Mouse (Mus musculus): Measurements from ENCODE around the gene Mypn. TPM values are rescaled to one million over a fixed set of nuclear protein-coding genes. Genes with fewer than 3 reads are reported as not detected.
A peak's percentile ranks its signal among the peaks of the same experiment; 100 is the strongest.

Mypn gene
- polyA plus RNA-seq, 1 experiment from 2014 or later: 6.3 TPM

DNA sequence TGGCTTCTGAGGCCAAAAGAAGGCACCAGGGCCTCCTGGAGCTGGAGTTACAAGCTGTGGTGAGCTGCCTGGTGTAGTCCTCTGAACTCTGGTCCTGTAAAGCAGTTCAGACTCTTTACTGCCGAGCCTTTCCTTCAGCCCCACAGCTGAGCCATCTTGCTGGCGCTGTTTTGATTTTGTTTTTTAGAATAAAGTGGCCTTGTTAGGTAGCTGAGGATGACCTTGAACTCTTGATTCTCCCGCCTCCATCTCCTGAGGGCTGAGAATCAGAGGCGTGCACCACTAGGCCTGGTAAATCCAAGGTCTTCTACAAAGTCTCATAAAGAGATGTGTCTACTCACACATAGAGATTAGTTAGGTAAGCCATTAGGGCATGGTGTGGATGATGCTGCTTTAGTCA, 49.0 kb downstream of the Mypn start:
- no peak overlapping the region for H3K27ac ChIP-seq (ENCODE audit: poor library complexity, severe bottlenecking)
- H3K4me2 ChIP-seq: no peak overlapping the region
- H3K27me3 ChIP-seq (replicated peaks): no peaks in the 10 kb centered on the region
- H3K4me3 ChIP-seq: no peak overlapping the region
- no peak overlapping the region for H3K9ac ChIP-seq
- H3K36me3 ChIP-seq: no peaks in the 10 kb centered on the region
- WGBS: 84% methylated on average over 4 of the region's 4 CpGs
- H3K4me1 ChIP-seq (replicated peaks): peaks cover 22% of the 10 kb centered on the region
- no peaks in the 10 kb centered on the region for H3K9me3 ChIP-seq (replicated peaks)
- ATAC-seq (ENCODE audit: insufficient number of reproducible peaks, low FRiP score): no peak

DNA sequence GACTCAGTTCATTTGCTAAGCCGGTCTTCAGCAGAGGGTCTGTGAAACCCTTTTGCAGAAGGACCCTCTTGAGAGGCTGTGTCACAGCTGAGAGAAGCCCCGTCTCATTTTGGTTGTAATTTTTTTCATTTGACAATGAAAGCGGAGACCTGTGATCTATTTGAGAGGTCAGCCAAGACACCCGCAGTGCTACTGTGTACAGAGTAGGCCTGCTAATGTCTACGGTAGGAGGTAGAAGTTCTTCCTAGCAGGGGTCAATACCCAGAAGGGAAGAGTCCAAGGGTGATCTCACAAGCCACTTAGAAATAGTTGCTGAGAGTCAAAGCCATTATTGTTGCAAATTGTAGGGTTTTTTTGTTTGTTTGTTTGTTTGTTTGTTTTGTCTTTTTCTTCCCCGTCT, 49.5 kb downstream of the Mypn start:
- no peak overlapping the region for H3K27ac ChIP-seq (ENCODE audit: poor library complexity, severe bottlenecking)
- H3K27me3 ChIP-seq (replicated peaks): no peaks in the 10 kb centered on the region
- no peaks in the 10 kb centered on the region for H3K36me3 ChIP-seq
- no peak for ATAC-seq (ENCODE audit: insufficient number of reproducible peaks, low FRiP score)
- no peak overlapping the region for H3K4me2 ChIP-seq
- WGBS: 81% methylated on average over 6 of the region's 6 CpGs
- no peaks in the 10 kb centered on the region for H3K9me3 ChIP-seq (replicated peaks)
- no peak overlapping the region for H3K9ac ChIP-seq
- H3K4me1 ChIP-seq (replicated peaks): peaks cover 22% of the 10 kb centered on the region
- no peak overlapping the region for H3K4me3 ChIP-seq

DNA sequence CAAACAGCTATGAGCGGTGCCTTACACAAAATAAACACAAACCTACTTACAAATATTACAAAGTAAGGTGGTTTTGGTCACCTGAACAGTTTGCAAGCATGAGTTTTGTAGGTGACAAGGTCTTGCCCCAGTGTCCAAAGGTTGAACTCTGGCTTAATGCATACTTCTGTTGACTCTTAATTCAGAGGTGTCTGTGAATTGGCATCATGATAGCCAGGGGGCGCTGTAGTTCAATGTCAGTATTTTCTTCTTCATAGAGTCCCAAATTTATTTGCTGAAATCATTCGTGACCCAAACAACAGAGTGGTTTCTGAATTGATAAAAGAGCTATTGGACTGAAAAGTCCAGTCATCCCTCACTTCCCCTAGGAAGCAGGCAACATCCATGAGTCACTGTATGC, 50.2 kb downstream of the Mypn start:
- H3K4me1 ChIP-seq (replicated peaks): peaks cover 22% of the 10 kb centered on the region
- no peaks in the 10 kb centered on the region for H3K36me3 ChIP-seq
- 35% methylated on average over 3 of the region's 3 CpGs for WGBS
- H3K9ac ChIP-seq: no peak overlapping the region
- no peak for ATAC-seq (ENCODE audit: insufficient number of reproducible peaks, low FRiP score)
- no peak overlapping the region for H3K4me2 ChIP-seq
- no peak overlapping the region for H3K4me3 ChIP-seq
- H3K9me3 ChIP-seq (replicated peaks): no peaks in the 10 kb centered on the region
- H3K27me3 ChIP-seq (replicated peaks): no peaks in the 10 kb centered on the region
- no peak overlapping the region for H3K27ac ChIP-seq (ENCODE audit: poor library complexity, severe bottlenecking)

DNA sequence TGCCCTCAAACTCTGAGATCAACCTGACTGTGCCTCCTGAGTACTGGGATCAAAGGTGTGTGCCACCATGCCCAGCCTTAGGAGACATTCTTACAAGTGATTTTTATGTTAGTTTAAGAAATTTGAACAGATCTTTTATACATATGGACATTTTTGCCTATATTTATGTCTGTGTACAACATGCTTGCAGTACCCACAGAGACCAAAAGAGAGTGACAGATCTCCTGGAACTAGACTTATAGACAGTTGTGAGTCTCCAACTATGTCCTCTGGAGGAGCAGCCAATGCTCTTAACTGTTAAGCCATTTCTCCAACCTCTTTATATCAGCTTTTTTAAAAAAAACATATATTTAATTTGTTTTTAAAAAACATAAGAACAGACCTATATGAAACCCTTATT, 51.4 kb downstream of the Mypn start:
- no peaks in the 10 kb centered on the region for H3K36me3 ChIP-seq
- peaks cover 13% of the 10 kb centered on the region for H3K4me1 ChIP-seq (replicated peaks)
- H3K4me2 ChIP-seq: no peak overlapping the region
- no peak overlapping the region for H3K4me3 ChIP-seq
- H3K9ac ChIP-seq: no peak overlapping the region
- H3K9me3 ChIP-seq (replicated peaks): no peaks in the 10 kb centered on the region
- H3K27ac ChIP-seq (ENCODE audit: poor library complexity, severe bottlenecking): no peak overlapping the region
- no peaks in the 10 kb centered on the region for H3K27me3 ChIP-seq (replicated peaks)
- ATAC-seq (ENCODE audit: insufficient number of reproducible peaks, low FRiP score): no peak

DNA sequence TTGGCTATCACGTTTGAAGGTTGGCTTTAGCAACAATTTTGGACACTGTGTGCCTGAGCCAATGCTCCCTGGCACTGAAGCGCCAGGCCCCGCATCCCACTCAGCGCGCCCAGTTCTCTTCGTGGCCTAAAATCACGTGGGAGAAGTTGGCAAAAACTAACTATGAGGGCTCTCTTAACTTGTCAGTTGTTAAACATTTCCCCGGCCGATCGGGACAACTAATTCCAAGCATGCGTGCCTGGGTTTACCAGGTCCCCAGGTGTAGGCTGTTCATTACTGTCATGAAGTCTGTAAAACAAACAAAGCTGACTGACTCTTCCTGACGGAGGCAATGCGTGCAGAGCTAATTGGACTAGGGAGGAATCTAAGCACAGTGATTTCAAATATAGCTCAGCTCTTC, 61.1 kb downstream of the Mypn start:
- H3K9me3 ChIP-seq (replicated peaks): no peaks in the 10 kb centered on the region
- no peak overlapping the region for H3K27ac ChIP-seq (ENCODE audit: poor library complexity, severe bottlenecking)
- H3K4me2 ChIP-seq: no peak overlapping the region
- WGBS: 87% methylated on average over 13 of the region's 13 CpGs
- H3K4me1 ChIP-seq (replicated peaks): no peaks in the 10 kb centered on the region
- no peak for ATAC-seq (ENCODE audit: insufficient number of reproducible peaks, low FRiP score)
- H3K36me3 ChIP-seq: no peaks in the 10 kb centered on the region
- no peak overlapping the region for H3K9ac ChIP-seq
- H3K4me3 ChIP-seq: no peak overlapping the region
- H3K27me3 ChIP-seq (replicated peaks): no peaks in the 10 kb centered on the region

DNA sequence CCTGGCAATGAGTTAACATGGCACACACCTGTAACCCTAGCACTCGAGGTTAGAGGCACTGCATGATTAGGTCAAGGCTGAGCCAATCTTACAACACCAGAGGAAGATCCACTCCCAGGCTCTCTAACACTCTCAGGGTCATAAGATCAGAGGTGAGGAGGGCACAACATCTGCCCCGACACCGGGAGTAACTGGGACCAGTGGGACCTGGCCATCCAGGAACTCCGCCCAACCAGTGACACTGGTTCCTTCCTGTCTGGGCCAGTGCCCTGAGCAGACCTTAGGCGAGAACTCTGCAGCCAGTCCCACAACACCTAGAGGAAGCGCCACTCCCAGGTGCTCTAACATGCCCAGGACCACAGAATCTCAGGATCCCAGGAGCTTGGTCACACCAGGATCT, 67.3 kb downstream of the Mypn start:
- Histone ChIP-seq H3K4me3 (no peak overlapping the region), H3K27me3 (replicated peaks) (peaks cover 9% of the 10 kb centered on the region; the same call in 1 of the 2 replicates), H3K36me3 (peaks cover 17% of the 10 kb centered on the region)

DNA sequence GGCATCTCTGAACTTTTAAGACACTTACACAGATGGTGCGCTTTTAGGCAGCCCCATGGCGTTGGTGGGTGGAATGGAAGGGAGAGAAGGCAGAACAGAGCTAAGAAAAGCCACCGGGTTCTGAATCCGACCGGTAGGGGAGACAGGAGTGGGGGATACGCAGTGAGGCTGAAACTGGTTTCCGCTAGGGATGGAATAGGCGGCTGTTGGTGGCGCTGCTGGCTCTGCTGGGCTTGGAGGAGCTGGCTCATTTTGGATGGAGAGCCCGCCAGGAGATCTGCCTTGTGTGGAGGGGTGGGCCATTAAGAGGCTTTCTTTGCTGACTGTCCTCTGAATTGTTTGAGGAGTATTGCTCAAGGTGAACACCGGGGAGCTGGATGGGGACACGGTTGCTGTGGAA, 68.1 kb downstream of the Mypn start:
- Histone ChIP-seq H3K27me3 (replicated peaks) (peaks cover 9% of the 10 kb centered on the region; the same call in 1 of the 2 replicates), H3K4me1 (replicated peaks) (no peaks in the 10 kb centered on the region), H3K4me3 (no peak overlapping the region), H3K9me3 (replicated peaks) (no peaks in the 10 kb centered on the region), H3K36me3 (peaks cover 19% of the 10 kb centered on the region), H3K27ac (ENCODE audit: poor library complexity, severe bottlenecking) (no peak overlapping the region), H3K9ac (no peak overlapping the region), H3K4me2 (no peak overlapping the region)
- ATAC-seq (ENCODE audit: insufficient number of reproducible peaks, low FRiP score): no peak
- 39% methylated on average over 12 of the region's 12 CpGs for WGBS

More for the DNA sequence above, 67.3 kb downstream of the Mypn start:
- WGBS: 73% methylated on average over 6 of the region's 6 CpGs
- H3K4me2 ChIP-seq: no peak overlapping the region
- no peak overlapping the region for H3K9ac ChIP-seq
- no peaks in the 10 kb centered on the region for H3K9me3 ChIP-seq (replicated peaks)
- H3K27ac ChIP-seq (ENCODE audit: poor library complexity, severe bottlenecking): no peak overlapping the region
- no peaks in the 10 kb centered on the region for H3K4me1 ChIP-seq (replicated peaks)
- ATAC-seq (ENCODE audit: insufficient number of reproducible peaks, low FRiP score): no peak

DNA sequence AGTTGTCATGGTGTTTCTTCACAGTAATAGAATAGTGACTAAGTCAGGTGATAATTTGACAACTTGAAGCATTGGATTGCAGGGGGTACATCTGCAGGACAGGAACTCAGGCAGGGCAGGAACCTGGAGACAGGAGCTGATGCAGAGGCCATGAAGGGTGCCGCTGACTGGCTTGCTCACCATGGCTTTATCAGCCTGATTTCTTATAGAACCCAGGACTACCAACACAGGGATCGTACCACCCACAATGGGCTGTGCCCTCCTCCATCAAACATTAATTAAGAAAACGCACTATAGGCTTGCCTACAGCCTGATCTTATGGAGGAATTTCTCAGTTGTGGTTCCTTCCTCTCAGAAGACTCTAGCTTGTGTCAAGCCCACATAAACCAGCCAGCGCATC, 70.4 kb downstream of the Mypn start:
- WGBS: 86% methylated on average over 4 of the region's 4 CpGs
- H3K27ac ChIP-seq (ENCODE audit: poor library complexity, severe bottlenecking): no peak overlapping the region

DNA sequence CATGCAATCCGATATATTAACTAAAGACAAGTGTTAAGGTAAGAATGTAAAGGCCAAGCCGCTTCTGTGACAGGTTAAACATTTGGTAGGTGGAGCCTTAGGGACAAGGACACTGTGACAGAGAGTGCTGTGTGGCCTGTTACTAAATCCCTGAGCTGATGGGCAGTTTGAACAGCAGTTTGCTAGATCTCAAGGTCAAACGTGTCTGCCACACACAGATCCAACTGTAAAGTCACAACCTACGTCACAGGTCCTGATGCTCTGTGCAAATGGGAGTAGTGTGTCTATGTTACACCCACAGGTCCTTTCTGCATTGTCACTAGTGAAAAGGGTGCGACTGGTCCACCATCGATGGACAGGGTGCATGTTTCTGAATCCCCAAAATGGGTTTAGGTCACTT, 71.4 kb downstream of the Mypn start:
- no peak overlapping the region for H3K27ac ChIP-seq (ENCODE audit: poor library complexity, severe bottlenecking)
- peaks cover 24% of the 10 kb centered on the region for H3K36me3 ChIP-seq
- no peak overlapping the region for H3K9ac ChIP-seq
- no peaks in the 10 kb centered on the region for H3K9me3 ChIP-seq (replicated peaks)
- peaks cover 8% of the 10 kb centered on the region for H3K4me1 ChIP-seq (replicated peaks)
- no peak overlapping the region for H3K4me2 ChIP-seq
- 77% methylated on average over 6 of the region's 6 CpGs for WGBS
- H3K27me3 ChIP-seq (replicated peaks): peaks cover 9% of the 10 kb centered on the region; the same call in 1 of the 2 replicates
- H3K4me3 ChIP-seq: no peak overlapping the region
- ATAC-seq (ENCODE audit: insufficient number of reproducible peaks, low FRiP score): no peak

More for the DNA sequence above, 70.4 kb downstream of the Mypn start:
- H3K9ac ChIP-seq: no peak overlapping the region
- H3K4me2 ChIP-seq: no peak overlapping the region
- H3K4me1 ChIP-seq (replicated peaks): peaks cover 3% of the 10 kb centered on the region; the same call in 1 of the 2 replicates
- peaks cover 24% of the 10 kb centered on the region for H3K36me3 ChIP-seq
- H3K27me3 ChIP-seq (replicated peaks): peaks cover 9% of the 10 kb centered on the region; the same call in 1 of the 2 replicates
- no peak overlapping the region for H3K4me3 ChIP-seq
- no peak for ATAC-seq (ENCODE audit: insufficient number of reproducible peaks, low FRiP score)
- H3K9me3 ChIP-seq (replicated peaks): no peaks in the 10 kb centered on the region

DNA sequence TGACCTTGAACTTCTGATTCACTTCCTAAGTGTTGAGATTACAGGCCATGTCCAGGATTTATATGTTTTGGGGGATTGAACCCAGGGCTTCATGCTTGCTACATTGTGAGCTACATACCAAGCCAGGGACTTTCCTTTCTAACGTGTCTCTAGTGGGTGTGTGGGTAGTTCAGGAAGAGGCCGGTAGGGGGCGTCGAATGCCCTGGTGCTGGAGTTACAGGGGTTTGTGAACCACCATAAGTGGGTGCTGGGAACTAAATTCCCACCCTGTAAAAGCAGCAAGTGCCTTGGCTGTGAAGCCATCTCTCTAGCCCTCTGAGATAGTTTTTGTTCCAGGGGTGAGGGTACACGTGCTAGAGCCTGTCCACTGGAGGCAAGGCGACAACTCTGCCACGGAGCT, 73.3 kb downstream of the Mypn start:
- Histone ChIP-seq H3K9ac (no peak overlapping the region), H3K27me3 (replicated peaks) (no peaks in the 10 kb centered on the region), H3K27ac (ENCODE audit: poor library complexity, severe bottlenecking) (no peak overlapping the region), H3K4me3 (no peak overlapping the region), H3K4me1 (replicated peaks) (peaks cover 8% of the 10 kb centered on the region), H3K4me2 (no peak overlapping the region), H3K9me3 (replicated peaks) (no peaks in the 10 kb centered on the region), H3K36me3 (peaks cover 23% of the 10 kb centered on the region)
- 63% methylated on average over 7 of the region's 7 CpGs for WGBS
- no peak for ATAC-seq (ENCODE audit: insufficient number of reproducible peaks, low FRiP score)

DNA sequence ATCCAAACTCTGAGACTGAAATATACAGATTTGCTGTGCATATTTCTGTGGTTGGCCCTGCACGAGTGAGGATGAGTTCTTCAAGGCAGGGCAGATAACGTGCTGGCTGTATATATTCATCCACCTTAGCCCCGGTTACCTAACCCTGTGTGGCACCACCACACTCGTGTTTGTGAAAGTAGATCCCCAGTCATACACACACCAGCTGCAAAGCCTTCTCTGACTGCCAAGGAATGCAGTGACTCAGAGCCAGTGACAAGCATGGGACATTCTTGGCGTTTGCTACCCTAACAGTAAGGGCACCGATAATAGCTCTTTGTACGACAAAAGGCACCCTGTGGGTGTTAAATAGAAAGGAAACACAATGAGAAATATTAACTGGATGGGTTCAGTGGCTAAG, 75.5 kb downstream of the Mypn start:
- 0 out of 2 replicates have a peak, but pooled peaks have one; percentile 42 for ATAC-seq (ENCODE audit: insufficient number of reproducible peaks, low FRiP score)
- no peak overlapping the region for H3K4me3 ChIP-seq
- peak overlapping the region; percentile 79 for H3K27ac ChIP-seq (ENCODE audit: poor library complexity, severe bottlenecking)
- H3K9me3 ChIP-seq (replicated peaks): no peaks in the 10 kb centered on the region
- 44% methylated on average over 7 of the region's 7 CpGs for WGBS
- no peaks in the 10 kb centered on the region for H3K27me3 ChIP-seq (replicated peaks)
- no peak overlapping the region for H3K9ac ChIP-seq
- peaks cover 15% of the 10 kb centered on the region for H3K36me3 ChIP-seq
- H3K4me1 ChIP-seq (replicated peaks): peaks cover 8% of the 10 kb centered on the region
- no peak overlapping the region; the same call in 1 of the 2 replicates for H3K4me2 ChIP-seq

DNA sequence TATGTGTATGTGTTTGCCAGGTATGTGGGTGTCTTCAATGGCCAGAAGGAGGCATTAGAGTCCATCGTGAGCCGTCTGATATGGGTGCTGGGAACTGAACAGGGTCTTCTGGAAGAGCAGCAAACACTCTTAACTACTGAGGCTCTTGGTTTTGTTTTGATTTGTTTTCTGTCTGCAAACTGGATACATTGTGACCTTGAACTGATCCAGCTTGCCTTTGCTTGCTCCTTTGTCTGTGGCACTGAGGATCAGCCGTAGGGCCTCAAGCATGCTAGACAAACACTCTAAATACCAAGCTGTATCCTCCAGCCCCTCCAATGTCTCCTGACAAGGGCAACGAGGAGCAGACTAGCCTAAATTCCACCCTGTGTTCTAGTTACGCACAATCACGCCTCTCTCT, 76.6 kb downstream of the Mypn start:
- Histone ChIP-seq H3K9ac (no peak overlapping the region), H3K4me3 (no peak overlapping the region), H3K27me3 (replicated peaks) (no peaks in the 10 kb centered on the region), H3K9me3 (replicated peaks) (no peaks in the 10 kb centered on the region), H3K27ac (ENCODE audit: poor library complexity, severe bottlenecking) (no peak overlapping the region), H3K4me1 (replicated peaks) (peaks cover 8% of the 10 kb centered on the region), H3K4me2 (no peak overlapping the region), H3K36me3 (peaks cover 11% of the 10 kb centered on the region)
- WGBS: 83% methylated on average over 6 of the region's 6 CpGs
- no peak for ATAC-seq (ENCODE audit: insufficient number of reproducible peaks, low FRiP score)
